10 mouse cellular contexts compared by ENCODE assay signal in genomic region chr13:119600166-119600565, GRCm38 (mm10). TPM values are rescaled to one million over a fixed set of nuclear protein-coding genes. Genes with fewer than 3 reads are reported as not detected.
DNase-seq lines count a peak whose midpoint lies in the region; ATAC-seq and TF ChIP-seq lines count a peak whose summit lies in the region.
"Not testable (repeated sequence)": the region's sequence is repeated elsewhere in the genome, so short reads cannot be mapped to it uniquely, and the experiment has no call there.
"Had no signal": no experiment of that assay in that cellular context is flagged by ENCODE, and none has a peak within 500 bp of the region (broad histone marks: within the 10 kb centered on the region; RNA-seq: fewer than 3 reads in every experiment).

No protein-coding gene starts in this region.

- TF ChIP-seq RAD21 in MEL (IDR thresholded peaks at IDR 0.05; ENCODE audit: low read depth, low read length), result not testable (repeated sequence)

- H3K9me3 ChIP-seq in MEL (replicated peaks; ENCODE audit: insufficient read depth, low read length), result not testable (repeated sequence)
- peaks cover 11% of the 10 kb centered on the region for H3K9me3 ChIP-seq in hindbrain, embryonic 11.5 days (ENCODE audit: control insufficient read depth, low read length)

- H3K9ac ChIP-seq in MEL (ENCODE audit: control insufficient read depth, low read depth, low read length, poor library complexity, severe bottlenecking); hindbrain, embryonic 11.5 days (ENCODE audit: low read depth, low read length): not testable (repeated sequence)

- TF ChIP-seq EP300 in MEL (IDR thresholded peaks at IDR 0.05; ENCODE audit: low read depth in 1 of 2, low read length in 2 of 2), result not testable (repeated sequence)

- peak; percentile 33 for DNase-seq in MEL (ENCODE audit: low read depth, low spot score)
- DNase-seq in c-Kit-positive CD71-positive TER-119-positive erythroid progenitor cells, embryonic 14.5 days (ENCODE audit: low spot score), result peak; percentile 94
- DNase-seq in forelimb bud, embryonic 11.5 days (ENCODE audit: low read depth, low spot score), result peak; percentile 89
- DNase-seq in hindbrain, embryonic 11.5 days (ENCODE audit: low spot score), result peak; percentile 79
- DNase-seq in left cerebral cortex, postnatal 4 days, result peak; percentile 47
- peak; percentile 83 for DNase-seq in mesoderm, embryonic 11.5 days (ENCODE audit: low read depth, low spot score)
- DNase-seq in right cerebral cortex, postnatal 10 days (ENCODE audit: low spot score in 2 of 2), result peak; percentile 64 to 67
- DNase-seq in thymus, postnatal 36 days, result peak; percentile 39 to 42

- not testable (repeated sequence) for TF ChIP-seq CTCF in MEL (IDR thresholded peaks at IDR 0.05 in 2 of 3, conservative IDR thresholded peaks at IDR 0.05 in 1 of 3; ENCODE audit: control insufficient read depth in 1 of 3, insufficient read depth in 1 of 3, low read depth in 2 of 3, low read length in 3 of 3, poor library complexity in 1 of 3, severe bottlenecking in 1 of 3)

- intact Hi-C loops in left cerebral cortex, postnatal 4 days (cut with DNase I), result not testable (repeated sequence)

- H3K36me3 ChIP-seq in MEL (ENCODE audit: control insufficient read depth in 1 of 2, insufficient read depth in 2 of 2, low read length in 2 of 2); hindbrain, embryonic 11.5 days (ENCODE audit: control insufficient read depth, insufficient read depth, low read length): not testable (repeated sequence)

- not testable (repeated sequence) for H3K27me3 ChIP-seq in MEL (ENCODE audit: control insufficient read depth in 1 of 2, insufficient read depth in 2 of 2, low read length in 2 of 2); hindbrain, embryonic 11.5 days (ENCODE audit: control insufficient read depth, insufficient read depth, low read length)

- H3K4me2 ChIP-seq in hindbrain, embryonic 11.5 days (replicated peaks; ENCODE audit: low read depth, low read length), result not testable (repeated sequence)

- not testable (repeated sequence) for ATAC-seq in hindbrain, embryonic 11.5 days (ENCODE audit: low FRiP score)

- TF ChIP-seq POLR2A in MEL (IDR thresholded peaks at IDR 0.05; ENCODE audit: control insufficient read depth in 1 of 2, insufficient read depth in 1 of 2, low read depth in 1 of 2, low read length in 2 of 2, poor library complexity in 1 of 2), result not testable (repeated sequence)

- not testable (repeated sequence) for H3K4me3 ChIP-seq in MEL (ENCODE audit: control insufficient read depth in 1 of 2, insufficient read depth in 1 of 2, low read depth in 2 of 2, low read length in 2 of 2); hindbrain, embryonic 11.5 days (ENCODE audit: low read depth, low read length)

- H3K4me1 ChIP-seq in MEL (ENCODE audit: control insufficient read depth in 1 of 2, insufficient read depth in 2 of 2, low read length in 2 of 2); hindbrain, embryonic 11.5 days (replicated peaks; ENCODE audit: control insufficient read depth, insufficient read depth, low read length): not testable (repeated sequence)

- not testable (repeated sequence) for H3K79me2 ChIP-seq in MEL (ENCODE audit: control insufficient read depth, insufficient read depth, low read length, poor library complexity)

- H3K27ac ChIP-seq in MEL (ENCODE audit: control insufficient read depth, low read depth, low read length); hindbrain, embryonic 11.5 days (ENCODE audit: low read depth, low read length): not testable (repeated sequence)

RNA-seq across cellular contexts. Expression of gene Ccl28, which starts 23.5 kb away (rescaled TPM):
- total RNA-seq in MEL (2012; rRNA removed), result not detected in 2 replicates
- polyA plus RNA-seq in MEL (2012; ENCODE audit: insufficient read depth in 1 of 2, insufficient read length in 2 of 2, low read depth in 1 of 2, low replicate concordance in 2 of 2, missing spikeins in 1 of 2), result not detected
- 0.15 TPM in 1 of 2 replicates, not detected in the other for polyA plus RNA-seq in hindbrain, embryonic 11.5 days (2014; fragmentation: Nextera tagmentation; extraction: Ambion mirVana)
- total RNA-seq in left cerebral cortex, postnatal 4 days (2021), result 1 to 10 TPM in 1 of 2 experiments, under 1 TPM in 1; 0.68 to 2.8 TPM
- polyA plus RNA-seq: heart, embryonic 12.5 days; macrophage had no signal

Comparison
In these comparisons a context has a peak if more than half of its experiments do, and no peak if none do; other contexts are left out.
1. DNase-seq: peak in every context shown above with its lines; median percentile 94 in c-Kit-positive CD71-positive TER-119-positive erythroid progenitor cells, embryonic 14.5 days; 89 in forelimb bud, embryonic 11.5 days; 83 in mesoderm, embryonic 11.5 days; 79 in hindbrain, embryonic 11.5 days; 66 in right cerebral cortex, postnatal 10 days; 47 in left cerebral cortex, postnatal 4 days; 40 in thymus, postnatal 36 days; 33 in MEL.